Mouse (Mus musculus) CH12.LX (cell line): ENCODE measurements around the gene Galnt18.

ENCODE experiments used
- CTCF ChIP-seq, 2 experiments: IDR thresholded peaks in 1 of 2; conservative IDR thresholded peaks in 1 of 2; 2 replicates each; pipeline ENCODE4 v1.5.1; 2011 to 2012; ENCODE audit warnings: low read depth in 2 of 2, low read length in 2 of 2, improper control_type of control experiment in 1 of 2, inconsistent platforms in 1 of 2, mild to moderate bottlenecking in 1 of 2, moderate library complexity in 1 of 2
- EP300 ChIP-seq: IDR thresholded peaks from 2 replicates; pipeline ENCODE4 v1.6.1; 2011; ENCODE audit warnings: low read length, improper control_type of control experiment
- ETS1 ChIP-seq: conservative IDR thresholded peaks from 2 replicates; pipeline ENCODE4 v1.6.1; 2012; ENCODE audit warnings: low read depth, mild to moderate bottlenecking, inconsistent platforms, low read length, improper control_type of control experiment, moderate library complexity
- MAFK ChIP-seq: IDR thresholded peaks from 2 replicates; pipeline ENCODE4 v1.6.1; 2011; ENCODE audit warnings: low read length, improper control_type of control experiment; ENCODE audit not compliant: insufficient replicate concordance
- PAX5 ChIP-seq: IDR thresholded peaks from 2 replicates; pipeline ENCODE4 v1.6.1; 2012; ENCODE audit warnings: low read length, inconsistent platforms, mixed read lengths
- SMC3 ChIP-seq: IDR thresholded peaks from 2 replicates; pipeline ENCODE4 v1.6.1; 2011; ENCODE audit warnings: low read depth, low read length, improper control_type of control experiment
- ZMIZ1 ChIP-seq: IDR thresholded peaks from 2 replicates; pipeline ENCODE4 v1.6.1; 2012; ENCODE audit warnings: low read depth, mild to moderate bottlenecking, inconsistent platforms, low read length, improper control_type of control experiment
- ZNF384 ChIP-seq: IDR thresholded peaks from 2 replicates; pipeline ENCODE4 v1.6.1; 2012; ENCODE audit warnings: low read depth, low read length, improper control_type of control experiment, inconsistent platforms

GRCm38 (mm10) chr7:111625736-111626135 is 154.0 kb downstream of the Galnt18 start:
- TF ChIP-seq CTCF (conservative IDR thresholded peaks at IDR 0.05 in 1 of 2, IDR thresholded peaks at IDR 0.05 in 1 of 2; ENCODE audit: low read depth in 2 of 2, low read length in 2 of 2) (no peak), EP300 (no peak), ZMIZ1 (no peak), ZNF384 (no peak), MAFK (no peak), SMC3 (no peak), PAX5 (no peak), ETS1 (no peak)
